Mouse (Mus musculus) lung, postnatal 0 days (tissue): ENCODE measurements around the gene Rai14. TPM values are rescaled to one million over a fixed set of nuclear protein-coding genes. Genes with fewer than 3 reads are reported as not detected.

Source experiments
- ATAC-seq: fragments of 200-750 bp; cut with Nextera tagmentation; 2 replicates; pipeline ENCODE4 v1.8.0; 2017; ENCODE audit warnings: moderate library complexity
- DNase-seq: peaks from one replicate; pipeline ENCODE4 v3.0.0-alpha.2; 2016; ENCODE audit warnings: low spot score
- H3K27ac ChIP-seq: fragments of 300-500 bp; sonication (generic); 2 replicates; pipeline ENCODE4 v1.5.1; 2014; ENCODE audit warnings: antibody characterized with exemption, mild to moderate bottlenecking, low read length, mixed read lengths
- H3K27me3 ChIP-seq: fragments of 300-500 bp; sonication (generic); replicated peaks from 2 replicates; pipeline ENCODE4 v1.6.1; 2014; ENCODE audit warnings: low read length, mixed read lengths; ENCODE audit not compliant: insufficient read depth
- H3K36me3 ChIP-seq: fragments of 300-500 bp; sonication (generic); 2 replicates; pipeline ENCODE4 v1.6.1; 2014; ENCODE audit warnings: low read length, mixed read lengths; ENCODE audit not compliant: insufficient read depth
- H3K4me1 ChIP-seq: fragments of 300-500 bp; sonication (generic); 2 replicates; pipeline ENCODE4 v1.6.1; 2014; ENCODE audit warnings: antibody characterized with exemption, low read depth, low read length, mixed read lengths; ENCODE audit not compliant: insufficient read depth
- H3K4me2 ChIP-seq: fragments of 300-500 bp; sonication (generic); replicated peaks from 2 replicates; pipeline ENCODE4 v1.6.1; 2014; ENCODE audit warnings: low read depth, mild to moderate bottlenecking, low read length, moderate library complexity, mixed read lengths
- H3K4me3 ChIP-seq: fragments of 300-500 bp; sonication (generic); 2 replicates; pipeline ENCODE4 v1.5.1; 2014; ENCODE audit warnings: low read depth, low read length
- H3K9ac ChIP-seq: fragments of 300-500 bp; sonication (generic); replicated peaks from 2 replicates; pipeline ENCODE4 v1.6.1; 2014; ENCODE audit warnings: low read depth, mild to moderate bottlenecking
- H3K9me3 ChIP-seq: fragments of 300-500 bp; sonication (generic); 2 replicates; pipeline ENCODE4 v1.6.1; 2016; ENCODE audit warnings: low read length, mixed read lengths
- CTCF ChIP-seq: IDR thresholded peaks from 2 replicates; pipeline ENCODE4 v1.5.1; 2016; ENCODE audit warnings: antibody characterized with exemption, mild to moderate bottlenecking
- EP300 ChIP-seq: IDR thresholded peaks from 2 replicates; pipeline ENCODE4 v1.6.1; 2016; ENCODE audit warnings: antibody characterized with exemption, mild to moderate bottlenecking, control low read depth
- WGBS: fragments of 180-500 bp; shearing (Covaris S2); extraction: QIAGEN DNeasy Blood & Tissue Kit; methylation state at CpG from one replicate; pipeline ENCODE4 v1.1.7; 2014; 5-methylcytosine and 5-hydroxymethylcytosine counted together
- polyA plus RNA-seq: library from polyadenylated mRNA; unstranded; fragments of >200 nt; fragmentation: Nextera tagmentation; extraction: Ambion mirVana; gene quantifications from 2 replicates; pipeline ENCODE4 v1.2.1, GENCODE M21; 2015

The Rai14 gene
- polyA plus RNA-seq, 1 experiment from 2014 or later: 56.0 TPM

- ATAC-seq: peak; percentile 43
- no peaks in the 10 kb centered on the region for H3K9me3 ChIP-seq
- H3K27me3 ChIP-seq: no peaks in the 10 kb centered on the region
- peak; percentile 22 for DNase-seq
- TF ChIP-seq CTCF (peak; percentile 27), EP300 (no peak)
- H3K9ac ChIP-seq: no peak overlapping the region
- H3K4me1 ChIP-seq: peaks cover 3% of the 10 kb centered on the region; the same call in 1 of the 2 replicates
- H3K4me2 ChIP-seq: no peak overlapping the region
- 0 out of 2 replicates have a peak overlapping the region, but pooled peaks have one; percentile 32 for H3K27ac ChIP-seq
- 0 out of 2 replicates have a peak, but pooled peaks cover 5% of the 10 kb centered on the region for H3K36me3 ChIP-seq
- no peak overlapping the region for H3K4me3 ChIP-seq
- WGBS: 31% methylated on average over 10 of the region's 10 CpGs
Observed at GRCm38 (mm10) chr15:10635121-10635520, 79.3 kb downstream of the Rai14 start.

- WGBS: 36% methylated on average over 6 of the region's 6 CpGs
- Histone ChIP-seq H3K4me2 (no peak overlapping the region), H3K4me3 (no peak overlapping the region), H3K27ac (no peak overlapping the region), H3K4me1 (peaks cover 3% of the 10 kb centered on the region; the same call in 1 of the 2 replicates), H3K9me3 (no peaks in the 10 kb centered on the region), H3K36me3 (0 out of 2 replicates have a peak, but pooled peaks cover 5% of the 10 kb centered on the region), H3K27me3 (no peaks in the 10 kb centered on the region), H3K9ac (no peak overlapping the region)
- ATAC-seq: peak; percentile 44
- no peak for TF ChIP-seq CTCF
- no peak for TF ChIP-seq EP300
- DNase-seq: no peak
Observed at GRCm38 (mm10) chr15:10634176-10634575, 80.2 kb downstream of the Rai14 start.

- no peak overlapping the region for H3K4me2 ChIP-seq
- no peaks in the 10 kb centered on the region for H3K9me3 ChIP-seq
- H3K27ac ChIP-seq: no peak overlapping the region
- 56% methylated on average over 4 of the region's 4 CpGs for WGBS
- peaks cover 3% of the 10 kb centered on the region; the same call in 1 of the 2 replicates for H3K4me1 ChIP-seq
- H3K9ac ChIP-seq: no peak overlapping the region
- no peak for DNase-seq
- no peak overlapping the region for H3K4me3 ChIP-seq
- 0 out of 2 replicates have a peak, but pooled peaks have one; percentile 18 for ATAC-seq
- H3K36me3 ChIP-seq: 0 out of 2 replicates have a peak, but pooled peaks cover 5% of the 10 kb centered on the region
- TF ChIP-seq CTCF: no peak
- TF ChIP-seq EP300: no peak
- H3K27me3 ChIP-seq: no peaks in the 10 kb centered on the region
Observed at GRCm38 (mm10) chr15:10633381-10633780, 81.0 kb downstream of the Rai14 start.

- H3K9ac ChIP-seq: no peak overlapping the region
- WGBS: 83% methylated on average over 9 of the region's 9 CpGs
- H3K9me3 ChIP-seq: no peaks in the 10 kb centered on the region
- H3K4me2 ChIP-seq: no peak overlapping the region
- no peak overlapping the region for H3K27ac ChIP-seq
- peaks cover 3% of the 10 kb centered on the region; the same call in 1 of the 2 replicates for H3K4me1 ChIP-seq
- H3K36me3 ChIP-seq: 0 out of 2 replicates have a peak, but pooled peaks cover 5% of the 10 kb centered on the region
- no peak for TF ChIP-seq EP300
- no peak for TF ChIP-seq CTCF
- DNase-seq: no peak
- no peaks in the 10 kb centered on the region for H3K27me3 ChIP-seq
- no peak overlapping the region for H3K4me3 ChIP-seq
- ATAC-seq: no peak
Observed at GRCm38 (mm10) chr15:10632581-10632980, 81.8 kb downstream of the Rai14 start.

- ATAC-seq (no peak), DNase-seq (no peak)
- no peak overlapping the region for H3K4me3 ChIP-seq
- H3K9ac ChIP-seq: no peak overlapping the region
- no peaks in the 10 kb centered on the region for H3K27me3 ChIP-seq
- H3K4me2 ChIP-seq: no peak overlapping the region
- WGBS: 97% methylated on average over 8 of the region's 8 CpGs
- H3K4me1 ChIP-seq: peaks cover 3% of the 10 kb centered on the region; the same call in 1 of the 2 replicates
- 0 out of 2 replicates have a peak, but pooled peaks cover 5% of the 10 kb centered on the region for H3K36me3 ChIP-seq
- no peak overlapping the region for H3K27ac ChIP-seq
- no peak for TF ChIP-seq CTCF
- no peak for TF ChIP-seq EP300
- H3K9me3 ChIP-seq: no peaks in the 10 kb centered on the region
Observed at GRCm38 (mm10) chr15:10632060-10632459, 82.4 kb downstream of the Rai14 start.

GRCm38 (mm10) chr15:10631541-10631940 lies 82.9 kb downstream of the Rai14 start:
- WGBS: 94% methylated on average over 5 of the region's 5 CpGs
- no peak for TF ChIP-seq EP300
- TF ChIP-seq CTCF: no peak
- ATAC-seq: no peak

More at GRCm38 (mm10) chr15:10631541-10631940, 82.9 kb downstream of the Rai14 start:
- H3K4me1 ChIP-seq: peaks cover 3% of the 10 kb centered on the region; the same call in 1 of the 2 replicates
- H3K4me3 ChIP-seq: no peak overlapping the region
- H3K27ac ChIP-seq: no peak overlapping the region
- no peak overlapping the region for H3K9ac ChIP-seq
- no peak overlapping the region for H3K4me2 ChIP-seq
- H3K36me3 ChIP-seq: 0 out of 2 replicates have a peak, but pooled peaks cover 5% of the 10 kb centered on the region
- H3K27me3 ChIP-seq: no peaks in the 10 kb centered on the region
- DNase-seq: no peak
- H3K9me3 ChIP-seq: no peaks in the 10 kb centered on the region
